Mouse (Mus musculus): ENCODE data around the gene Ifitm10.
"Not testable (repeated sequence)": the region's sequence is repeated elsewhere in the genome, so short reads cannot be mapped to it uniquely, and the experiment has no call there.

Ifitm10 gene

GRCm38 (mm10) chr7:142373641-142374412 lies at the start of gene Ifitm10:
TSS of gene Ifitm10 (minus strand) at chr7:142373753.
- DNase-seq, result peak in 1 of 2 experiments; percentile 14

- DNase-seq, result no peak
These were observed 48.3 kb upstream of the Ifitm10 start for GRCm38 (mm10) chr7:142421826-142422225.

GRCm38 (mm10) chr7:142419887-142420286 lies 46.3 kb upstream of the Ifitm10 start:
- no peak for DNase-seq

- DNase-seq, result no peak
These were observed 45.1 kb upstream of the Ifitm10 start for GRCm38 (mm10) chr7:142418679-142419078.

- DNase-seq, result no peak
These were observed 44.5 kb upstream of the Ifitm10 start for GRCm38 (mm10) chr7:142418027-142418426.

- no peak for DNase-seq
These were observed 42.7 kb upstream of the Ifitm10 start for GRCm38 (mm10) chr7:142416225-142416624.

GRCm38 (mm10) chr7:142415314-142415713 lies 41.8 kb upstream of the Ifitm10 start:
- DNase-seq, result no peak

GRCm38 (mm10) chr7:142413285-142413684 lies 39.7 kb upstream of the Ifitm10 start:
- no peak for DNase-seq

- no peak for DNase-seq
These were observed 36.0 kb upstream of the Ifitm10 start for GRCm38 (mm10) chr7:142409603-142410002.

GRCm38 (mm10) chr7:142408686-142409085 lies 35.1 kb upstream of the Ifitm10 start:
- no peak for DNase-seq

GRCm38 (mm10) chr7:142407935-142408334 lies 34.4 kb upstream of the Ifitm10 start:
- DNase-seq, result peak; percentile 37 to 52

GRCm38 (mm10) chr7:142405134-142405533 lies 31.6 kb upstream of the Ifitm10 start:
- not testable (repeated sequence) for DNase-seq

GRCm38 (mm10) chr7:142403591-142403990 lies 30.0 kb upstream of the Ifitm10 start:
- DNase-seq, result peak in 1 of 2 experiments; percentile 35

- no peak for DNase-seq
These were observed 27.2 kb upstream of the Ifitm10 start for GRCm38 (mm10) chr7:142400750-142401142.

GRCm38 (mm10) chr7:142400112-142400749 lies 26.7 kb upstream of the Ifitm10 start:
- no peak for DNase-seq

- no peak for DNase-seq
These were observed 25.7 kb upstream of the Ifitm10 start for GRCm38 (mm10) chr7:142399250-142399649.

GRCm38 (mm10) chr7:142398052-142398451 lies 24.5 kb upstream of the Ifitm10 start:
- no peak for DNase-seq

GRCm38 (mm10) chr7:142396611-142397010 lies 23.1 kb upstream of the Ifitm10 start:
- no peak for DNase-seq

- no peak for DNase-seq
These were observed 21.9 kb upstream of the Ifitm10 start for GRCm38 (mm10) chr7:142395472-142395871.

- DNase-seq, result no peak
These were observed 21.0 kb upstream of the Ifitm10 start for GRCm38 (mm10) chr7:142394261-142395190.

- peak in 1 of 2 experiments; percentile 22 for DNase-seq
These were observed 19.6 kb upstream of the Ifitm10 start for GRCm38 (mm10) chr7:142393191-142393590.

GRCm38 (mm10) chr7:142391609-142392008 lies 18.1 kb upstream of the Ifitm10 start:
- DNase-seq, result no peak

GRCm38 (mm10) chr7:142391108-142391507 lies 17.6 kb upstream of the Ifitm10 start:
- no peak for DNase-seq
